Comparison of ENCODE assay signal across 18 mouse cellular contexts in genomic region chr17:56173401-56174046, GRCm38 (mm10). TPM values are rescaled to one million over a fixed set of nuclear protein-coding genes. Genes with fewer than 3 reads are reported as not detected.
DNase-seq lines count a peak whose midpoint lies in the region; ATAC-seq lines count a peak whose summit lies in the region.
"Had no signal": no experiment of that assay in that cellular context is flagged by ENCODE, and none has a peak within 500 bp of the region (broad histone marks: within the 10 kb centered on the region; RNA-seq: fewer than 3 reads in every experiment).

No protein-coding gene starts in this region.

- DNase-seq in kidney, postnatal 4 days = peak; percentile 33 to 46
- DNase-seq in kidney, adult 9 months = no peak
- peak; percentile 23 for DNase-seq in thymus, postnatal 14 days
- no peak for DNase-seq in thymus, postnatal 36 days
- peak; percentile 54 for DNase-seq in R1 (ENCODE audit: low read depth, low spot score)
- no peak for DNase-seq in gastrocnemius, postnatal 36 days
- no peak for DNase-seq in gastrocnemius, adult 8-10 months (ENCODE audit: low spot score in 2 of 2)
- DNase-seq: adrenal gland, adult 8-10 months; cerebellum, adult 11-12 months; cerebellum, adult 9-10 months; cerebellum, postnatal 36 days; gastrocnemius, adult 2 months; heart, adult 18-20 months; heart, postnatal 10 days had no signal

- intact Hi-C loops in gastrocnemius, postnatal 36 days (cut with DNase I) = no loop called here

- ATAC-seq in megakaryocyte progenitor cell, adult 5-6 weeks (replicated peaks; ENCODE audit: poor library complexity) = peak; percentile 35; the same call in 1 of the 2 replicates
- ATAC-seq: forebrain, embryonic 14.5 days; intestine, embryonic 15.5 days; Patski had no signal

RNA-seq across cellular contexts. Expression of gene Mydgf, which starts 10.2 kb away (rescaled TPM):
- total RNA-seq in megakaryocyte progenitor cell, adult 5-6 weeks (2015) = 55.1 and 56.1 TPM in 2 replicates
- total RNA-seq in megakaryocyte progenitor cell, adult 5-6 weeks (2017) = 50.4 and 57.1 TPM in 2 replicates
- 10 to 100 TPM; 16.9 to 17.6 TPM for total RNA-seq in gastrocnemius, postnatal 36 days (2021)
- total RNA-seq in gastrocnemius, adult 8-10 months (2022) = 10 to 100 TPM; 14.9 to 16.8 (median 15.3) TPM

RNA-seq across cellular contexts. Expression of gene Tnfaip8l1, which starts 11.2 kb away (rescaled TPM):
- total RNA-seq in megakaryocyte progenitor cell, adult 5-6 weeks (2015) = 1.5 and 2.2 TPM in 2 replicates
- 0.91 and 2.8 TPM in 2 replicates for total RNA-seq in megakaryocyte progenitor cell, adult 5-6 weeks (2017)
- under 1 TPM; 0.41 to 0.64 TPM for total RNA-seq in gastrocnemius, postnatal 36 days (2021)
- under 1 TPM; 0.12 to 0.54 (median 0.25) TPM for total RNA-seq in gastrocnemius, adult 8-10 months (2022)

RNA-seq across cellular contexts. Expression of gene Sema6b, which starts 33.4 kb away (rescaled TPM):
- 1.8 and 2.2 TPM in 2 replicates for total RNA-seq in megakaryocyte progenitor cell, adult 5-6 weeks (2015)
- 3.2 and 4.9 TPM in 2 replicates for total RNA-seq in megakaryocyte progenitor cell, adult 5-6 weeks (2017)
- 1 to 10 TPM; 2.8 to 2.9 TPM for total RNA-seq in gastrocnemius, postnatal 36 days (2021)
- 1 to 10 TPM; 1.4 to 2.7 (median 1.9) TPM for total RNA-seq in gastrocnemius, adult 8-10 months (2022)

RNA-seq across cellular contexts. Expression of gene Dpp9, which starts 45.2 kb away (rescaled TPM):
- total RNA-seq in megakaryocyte progenitor cell, adult 5-6 weeks (2015) = 27.0 and 31.0 TPM in 2 replicates
- total RNA-seq in megakaryocyte progenitor cell, adult 5-6 weeks (2017) = 15.7 and 19.9 TPM in 2 replicates
- total RNA-seq in gastrocnemius, postnatal 36 days (2021) = 10 to 100 TPM; 31.6 to 32.2 TPM
- 10 to 100 TPM; 37.9 to 45.7 (median 43.0) TPM for total RNA-seq in gastrocnemius, adult 8-10 months (2022)

RNA-seq across cellular contexts. Expression of gene Lrg1, which starts 51.7 kb away (rescaled TPM):
- 1.6 and 3.6 TPM in 2 replicates for total RNA-seq in megakaryocyte progenitor cell, adult 5-6 weeks (2015)
- 1.4 and 4.7 TPM in 2 replicates for total RNA-seq in megakaryocyte progenitor cell, adult 5-6 weeks (2017)
- 10 to 100 TPM; 14.9 to 15.7 TPM for total RNA-seq in gastrocnemius, postnatal 36 days (2021)
- total RNA-seq in gastrocnemius, adult 8-10 months (2022) = 10 to 100 TPM; 10.7 to 24.5 (median 13.9) TPM

Comparison
In these comparisons a context has a peak if more than half of its experiments do, and no peak if none do; other contexts are left out.
1. DNase-seq: peak in kidney, postnatal 4 days (2 of 2), thymus, postnatal 14 days (single experiment) and R1 (single experiment); none in kidney, adult 9 months (single experiment), thymus, postnatal 36 days (0 of 2), gastrocnemius, postnatal 36 days (0 of 2) and gastrocnemius, adult 8-10 months (0 of 2).